Mouse (Mus musculus): ENCODE results near the gene Parn. TPM values are rescaled to one million over a fixed set of nuclear protein-coding genes. Genes with fewer than 3 reads are reported as not detected.

The Parn gene
- total and polyA plus RNA-seq, 2 experiments: 8.8 to 14.4 TPM

GRCm38 (mm10) chr16:13615276-13615675 lies 52.7 kb downstream of the Parn start:
- Histone ChIP-seq H3K36me3 (ENCODE audit: control insufficient read depth, insufficient read depth, low read length) (peaks cover 29% of the 10 kb centered on the region), H3K27ac (replicated peaks; ENCODE audit: insufficient read depth, low read depth, low read length) (no peak overlapping the region), H3K4me1 (ENCODE audit: control insufficient read depth, insufficient read depth, low read length) (peaks cover 9% of the 10 kb centered on the region), H3K4me3 (ENCODE audit: insufficient read depth, low read depth, low read length) (no peak overlapping the region), H3K9ac (ENCODE audit: low read depth, low read length) (no peak overlapping the region), H3K79me2 (ENCODE audit: control insufficient read depth, insufficient read depth, low read length) (no peaks in the 10 kb centered on the region), H3K27me3 (ENCODE audit: control insufficient read depth, insufficient read depth, low read length) (no peaks in the 10 kb centered on the region)
- DNase-seq (ENCODE audit: extremely low read depth, low read depth, low spot score): no peak
- WGBS: 90% methylated on average over 5 of the region's 5 CpGs
- no peak for TF ChIP-seq CTCF (IDR thresholded peaks at IDR 0.05; ENCODE audit: low read depth, low read length)
- TF ChIP-seq POLR2A (IDR thresholded peaks at IDR 0.05; ENCODE audit: extremely low read depth, insufficient read depth, low read length): no peak

- Histone ChIP-seq H3K4me3 (ENCODE audit: insufficient read depth, low read depth, low read length) (no peak overlapping the region), H3K27me3 (ENCODE audit: control insufficient read depth, insufficient read depth, low read length) (no peaks in the 10 kb centered on the region), H3K9ac (ENCODE audit: low read depth, low read length) (no peak overlapping the region), H3K4me1 (ENCODE audit: control insufficient read depth, insufficient read depth, low read length) (peaks cover 9% of the 10 kb centered on the region), H3K79me2 (ENCODE audit: control insufficient read depth, insufficient read depth, low read length) (no peaks in the 10 kb centered on the region), H3K36me3 (ENCODE audit: control insufficient read depth, insufficient read depth, low read length) (peaks cover 27% of the 10 kb centered on the region), H3K27ac (replicated peaks; ENCODE audit: insufficient read depth, low read depth, low read length) (no peak overlapping the region)
- WGBS: 93% methylated on average over 5 of the region's 5 CpGs
- TF ChIP-seq POLR2A (IDR thresholded peaks at IDR 0.05; ENCODE audit: extremely low read depth, insufficient read depth, low read length) (no peak), CTCF (IDR thresholded peaks at IDR 0.05; ENCODE audit: low read depth, low read length) (no peak)
- DNase-seq (ENCODE audit: extremely low read depth, low read depth, low spot score): no peak
Measured at GRCm38 (mm10) chr16:13612571-13612970, 55.4 kb downstream of the Parn start.

GRCm38 (mm10) chr16:13612058-13612457 lies 55.9 kb downstream of the Parn start:
- H3K27me3 ChIP-seq (ENCODE audit: control insufficient read depth, insufficient read depth, low read length): no peaks in the 10 kb centered on the region

DNA sequence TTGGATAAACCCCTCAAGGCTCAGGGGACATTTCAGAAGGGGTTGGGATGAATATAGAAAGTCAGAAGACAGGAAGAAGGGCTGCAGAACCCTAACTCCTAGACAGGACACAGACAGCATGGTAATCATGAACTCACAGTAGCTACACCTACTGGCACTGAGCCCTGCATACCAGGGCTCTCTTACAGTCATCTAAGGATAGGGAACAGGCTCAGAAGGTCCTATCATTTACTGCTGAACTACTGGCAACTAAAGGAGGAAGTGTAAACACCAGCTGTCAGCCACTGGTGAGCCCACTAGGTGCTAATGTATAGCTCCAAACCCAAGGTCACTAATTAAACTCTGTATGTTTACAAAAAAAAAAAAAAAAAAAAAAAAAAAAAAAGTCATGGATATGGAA lies 56.6 kb downstream of the Parn start:
- no peak for TF ChIP-seq POLR2A (IDR thresholded peaks at IDR 0.05; ENCODE audit: extremely low read depth, insufficient read depth, low read length)
- no peak for TF ChIP-seq CTCF (IDR thresholded peaks at IDR 0.05; ENCODE audit: low read depth, low read length)
- Histone ChIP-seq H3K27me3 (ENCODE audit: control insufficient read depth, insufficient read depth, low read length) (no peaks in the 10 kb centered on the region), H3K27ac (replicated peaks; ENCODE audit: insufficient read depth, low read depth, low read length) (no peak overlapping the region), H3K79me2 (ENCODE audit: control insufficient read depth, insufficient read depth, low read length) (no peaks in the 10 kb centered on the region), H3K9ac (ENCODE audit: low read depth, low read length) (no peak overlapping the region), H3K4me1 (ENCODE audit: control insufficient read depth, insufficient read depth, low read length) (peaks cover 9% of the 10 kb centered on the region), H3K4me3 (ENCODE audit: insufficient read depth, low read depth, low read length) (no peak overlapping the region), H3K36me3 (ENCODE audit: control insufficient read depth, insufficient read depth, low read length) (peaks cover 20% of the 10 kb centered on the region)
- no peak for DNase-seq (ENCODE audit: extremely low read depth, low read depth, low spot score)

More at GRCm38 (mm10) chr16:13612058-13612457, 55.9 kb downstream of the Parn start:
- WGBS: 92% methylated on average over 6 of the region's 6 CpGs
- Histone ChIP-seq H3K36me3 (ENCODE audit: control insufficient read depth, insufficient read depth, low read length) (peaks cover 22% of the 10 kb centered on the region), H3K27ac (replicated peaks; ENCODE audit: insufficient read depth, low read depth, low read length) (no peak overlapping the region), H3K9ac (ENCODE audit: low read depth, low read length) (no peak overlapping the region), H3K4me3 (ENCODE audit: insufficient read depth, low read depth, low read length) (no peak overlapping the region), H3K4me1 (ENCODE audit: control insufficient read depth, insufficient read depth, low read length) (peaks cover 9% of the 10 kb centered on the region), H3K79me2 (ENCODE audit: control insufficient read depth, insufficient read depth, low read length) (no peaks in the 10 kb centered on the region)
- no peak for TF ChIP-seq POLR2A (IDR thresholded peaks at IDR 0.05; ENCODE audit: extremely low read depth, insufficient read depth, low read length)
- no peak for TF ChIP-seq CTCF (IDR thresholded peaks at IDR 0.05; ENCODE audit: low read depth, low read length)
- DNase-seq (ENCODE audit: extremely low read depth, low read depth, low spot score): no peak

GRCm38 (mm10) chr16:13610951-13611381 lies 57.0 kb downstream of the Parn start:
- WGBS: 28% methylated on average over 5 of the region's 5 CpGs
- H3K4me3 ChIP-seq (ENCODE audit: insufficient read depth, low read depth, low read length): no peak overlapping the region
- TF ChIP-seq POLR2A (IDR thresholded peaks at IDR 0.05; ENCODE audit: extremely low read depth, insufficient read depth, low read length) (no peak), CTCF (IDR thresholded peaks at IDR 0.05; ENCODE audit: low read depth, low read length) (no peak)
- H3K27me3 ChIP-seq (ENCODE audit: control insufficient read depth, insufficient read depth, low read length): no peaks in the 10 kb centered on the region
- no peak overlapping the region for H3K9ac ChIP-seq (ENCODE audit: low read depth, low read length)
- H3K36me3 ChIP-seq (ENCODE audit: control insufficient read depth, insufficient read depth, low read length): peaks cover 16% of the 10 kb centered on the region
- DNase-seq (ENCODE audit: extremely low read depth, low read depth, low spot score): peak; percentile 55
- H3K4me1 ChIP-seq (ENCODE audit: control insufficient read depth, insufficient read depth, low read length): peaks cover 9% of the 10 kb centered on the region
- no peak overlapping the region for H3K27ac ChIP-seq (replicated peaks; ENCODE audit: insufficient read depth, low read depth, low read length)
- H3K79me2 ChIP-seq (ENCODE audit: control insufficient read depth, insufficient read depth, low read length): no peaks in the 10 kb centered on the region

DNA sequence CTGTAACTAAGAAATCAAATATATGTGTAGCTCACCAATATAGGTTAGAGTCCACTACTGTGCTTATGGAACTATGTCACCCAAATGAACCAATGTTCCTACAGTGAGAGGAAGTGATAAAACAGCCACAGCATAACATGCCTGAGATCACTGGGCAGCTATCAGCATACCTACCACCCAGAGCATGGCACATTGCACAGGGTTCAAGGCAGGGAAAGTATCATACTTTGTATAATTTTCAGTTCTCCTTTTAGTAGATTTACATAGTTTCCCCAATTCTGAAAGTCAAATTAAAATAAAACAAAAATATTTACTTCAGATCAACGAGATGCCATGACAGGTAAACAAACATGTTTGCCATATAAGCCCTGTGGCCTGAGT lies 59.3 kb downstream of the Parn start:
- H3K27ac ChIP-seq (replicated peaks; ENCODE audit: insufficient read depth, low read depth, low read length): no peak overlapping the region
- 86% methylated on average over 1 of the region's 1 CpGs for WGBS

More for the DNA sequence above, 59.3 kb downstream of the Parn start:
- H3K36me3 ChIP-seq (ENCODE audit: control insufficient read depth, insufficient read depth, low read length): peaks cover 16% of the 10 kb centered on the region
- TF ChIP-seq POLR2A (IDR thresholded peaks at IDR 0.05; ENCODE audit: extremely low read depth, insufficient read depth, low read length): no peak
- TF ChIP-seq CTCF (IDR thresholded peaks at IDR 0.05; ENCODE audit: low read depth, low read length): no peak
- H3K4me1 ChIP-seq (ENCODE audit: control insufficient read depth, insufficient read depth, low read length): peaks cover 9% of the 10 kb centered on the region
- H3K9ac ChIP-seq (ENCODE audit: low read depth, low read length): no peak overlapping the region
- H3K27me3 ChIP-seq (ENCODE audit: control insufficient read depth, insufficient read depth, low read length): no peaks in the 10 kb centered on the region
- no peak overlapping the region for H3K4me3 ChIP-seq (ENCODE audit: insufficient read depth, low read depth, low read length)
- DNase-seq (ENCODE audit: extremely low read depth, low read depth, low spot score): no peak
- no peaks in the 10 kb centered on the region for H3K79me2 ChIP-seq (ENCODE audit: control insufficient read depth, insufficient read depth, low read length)
